12 mouse cellular contexts compared by ENCODE assay signal in genomic region chr8:30227354-30227753, GRCm38 (mm10).
DNase-seq lines count a peak whose midpoint lies in the region; ATAC-seq and TF ChIP-seq lines count a peak whose summit lies in the region.
"Had no signal": no experiment of that assay in that cellular context is flagged by ENCODE, and none has a peak within 500 bp of the region (broad histone marks: within the 10 kb centered on the region; RNA-seq: fewer than 3 reads in every experiment).

No protein-coding gene starts in this region.

- H3K4me1 ChIP-seq in forebrain, postnatal 0 days (ENCODE audit: insufficient read depth): no peaks in the 10 kb centered on the region
- no peaks in the 10 kb centered on the region for H3K4me1 ChIP-seq in liver, embryonic 11.5 days (replicated peaks; ENCODE audit: control insufficient read depth, insufficient read depth, low read length)
- H3K4me1 ChIP-seq: heart, embryonic 12.5 days; liver, embryonic 13.5 days; stomach, embryonic 15.5 days had no signal

- no peaks in the 10 kb centered on the region for H3K36me3 ChIP-seq in forebrain, postnatal 0 days (ENCODE audit: insufficient read depth)
- H3K36me3 ChIP-seq in liver, embryonic 11.5 days (ENCODE audit: control insufficient read depth, insufficient read depth, low read length): no peaks in the 10 kb centered on the region
- H3K36me3 ChIP-seq: heart, embryonic 12.5 days; liver, embryonic 13.5 days; stomach, embryonic 15.5 days had no signal

- no peak overlapping the region for H3K9ac ChIP-seq in forebrain, postnatal 0 days
- no peak overlapping the region for H3K9ac ChIP-seq in liver, embryonic 11.5 days (ENCODE audit: low read depth, low read length)
- H3K9ac ChIP-seq: heart, embryonic 12.5 days; liver, embryonic 13.5 days; stomach, embryonic 15.5 days had no signal

- ATAC-seq in frontal cortex, adult (ENCODE audit: low TSS enrichment): peak; percentile 41; the same call in 1 of the 2 replicates
- peak; percentile 72 for ATAC-seq in forebrain, postnatal 0 days
- ATAC-seq in liver, embryonic 11.5 days (replicated peaks; ENCODE audit: low FRiP score): no peak

- no peaks in the 10 kb centered on the region for H3K9me3 ChIP-seq in forebrain, postnatal 0 days (ENCODE audit: low read length)
- H3K9me3 ChIP-seq in liver, embryonic 11.5 days (ENCODE audit: control insufficient read depth, low read length): no peaks in the 10 kb centered on the region
- H3K9me3 ChIP-seq: heart, embryonic 12.5 days; liver, embryonic 13.5 days; stomach, embryonic 15.5 days had no signal

- no peak for DNase-seq in frontal cortex, adult 2 months (ENCODE audit: extremely low spot score in 1 of 2, low spot score in 1 of 2)
- peak; percentile 1 to 3 for DNase-seq in right cerebral cortex, adult 2 months (ENCODE audit: low spot score in 2 of 2)
- no peak for DNase-seq in right cerebral cortex, postnatal 25 days
- DNase-seq in forebrain, postnatal 0 days: peak; percentile 54
- no peak for DNase-seq in ovary, adult 18-20 months (ENCODE audit: low spot score)
- DNase-seq in heart, postnatal 4 days: no peak
- DNase-seq in liver, embryonic 11.5 days (ENCODE audit: low spot score): no peak
- DNase-seq: kidney, adult 9 months; liver, embryonic 13.5 days had no signal

- H3K4me3 ChIP-seq in forebrain, postnatal 0 days (ENCODE audit: low read depth, low read length): no peak overlapping the region
- H3K4me3 ChIP-seq in liver, embryonic 11.5 days (ENCODE audit: low read depth, low read length): no peak overlapping the region
- H3K4me3 ChIP-seq: heart, embryonic 12.5 days; liver, embryonic 13.5 days; stomach, embryonic 15.5 days had no signal

- no peak for TF ChIP-seq CTCF in forebrain, postnatal 0 days (IDR thresholded peaks at IDR 0.05; ENCODE audit: low read depth)

- 41% methylated on average over 5 of the region's 5 CpGs for WGBS in forebrain, postnatal 0 days
- 86% methylated on average over 5 of the region's 5 CpGs for WGBS in liver, embryonic 11.5 days

- no peaks in the 10 kb centered on the region for H3K27me3 ChIP-seq in forebrain, postnatal 0 days (ENCODE audit: insufficient read depth, low read length)
- no peaks in the 10 kb centered on the region for H3K27me3 ChIP-seq in liver, embryonic 11.5 days (replicated peaks; ENCODE audit: control insufficient read depth, insufficient read depth, low read length)
- H3K27me3 ChIP-seq: heart, embryonic 12.5 days; liver, embryonic 13.5 days; stomach, embryonic 15.5 days had no signal

- H3K4me2 ChIP-seq in forebrain, postnatal 0 days (ENCODE audit: low read depth): no peak overlapping the region
- H3K4me2 ChIP-seq in liver, embryonic 11.5 days: no peak overlapping the region
- H3K4me2 ChIP-seq: heart, embryonic 12.5 days; liver, embryonic 13.5 days; stomach, embryonic 15.5 days had no signal

- H3K27ac ChIP-seq in forebrain, postnatal 0 days (ENCODE audit: low read depth, low read length): no peak overlapping the region
- no peak overlapping the region for H3K27ac ChIP-seq in liver, embryonic 11.5 days (ENCODE audit: low read depth, low read length)
- H3K27ac ChIP-seq: liver, embryonic 13.5 days; stomach, embryonic 15.5 days had no signal

Comparison
In these comparisons a context has a peak if more than half of its experiments do, and no peak if none do; other contexts are left out.
1. DNase-seq: peak in right cerebral cortex, adult 2 months (2 of 2) and forebrain, postnatal 0 days (single experiment); none in frontal cortex, adult 2 months (0 of 2), right cerebral cortex, postnatal 25 days (single experiment), ovary, adult 18-20 months (single experiment), heart, postnatal 4 days (single experiment) and liver, embryonic 11.5 days (single experiment).